In the genomic region with DNA sequence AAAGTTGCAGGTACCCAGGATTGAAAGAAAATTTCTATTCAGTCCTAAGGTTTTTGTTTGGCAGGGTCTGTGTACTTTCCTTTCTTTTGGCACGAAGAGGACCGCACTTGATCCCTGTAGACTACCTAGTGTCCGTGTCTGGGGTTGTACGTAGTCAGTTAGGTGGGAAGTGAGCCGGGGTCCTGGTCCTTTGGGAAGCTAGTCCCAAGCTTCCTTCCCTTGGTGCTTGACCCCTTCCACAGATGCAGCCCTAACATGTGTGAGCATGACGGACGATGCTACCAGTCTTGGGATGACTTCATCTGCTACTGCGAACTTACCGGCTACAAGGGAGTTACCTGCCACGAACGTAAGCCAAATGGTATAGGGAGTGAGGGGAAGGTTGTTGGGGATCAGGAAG, we compare ENCODE assay signal across 17 mouse cellular contexts. TPM values are rescaled to one million over a fixed set of nuclear protein-coding genes. Genes with fewer than 3 reads are reported as not detected.
DNase-seq lines count a peak whose midpoint lies in the region; ATAC-seq lines count a peak whose summit lies in the region.
"Had no signal": no experiment of that assay in that cellular context is flagged by ENCODE, and none has a peak within 500 bp of the region (broad histone marks: within the 10 kb centered on the region; RNA-seq: fewer than 3 reads in every experiment).

No protein-coding gene starts in this region.

- no peak overlapping the region for H3K4me3 ChIP-seq in midbrain, embryonic 11.5 days (ENCODE audit: low read depth, low read length)
- no peak overlapping the region for H3K4me3 ChIP-seq in midbrain, embryonic 15.5 days

- peaks cover 21% of the 10 kb centered on the region for H3K27me3 ChIP-seq in midbrain, embryonic 11.5 days (ENCODE audit: control insufficient read depth, insufficient read depth, low read length)
- peaks cover 16% of the 10 kb centered on the region for H3K27me3 ChIP-seq in midbrain, embryonic 15.5 days (replicated peaks)
- H3K27me3 ChIP-seq: CH12.LX, Patski had no signal

- ATAC-seq in midbrain, embryonic 11.5 days (ENCODE audit: low FRiP score) = no peak
- no peak for ATAC-seq in midbrain, embryonic 15.5 days (replicated peaks)
- ATAC-seq: activated CD4-positive, CD25-positive, alpha-beta regulatory T cell, adult 4 months; CD4-positive, CD25-positive, alpha-beta regulatory T cell, adult 4 months; Patski had no signal

- no peaks in the 10 kb centered on the region for H3K9me3 ChIP-seq in midbrain, embryonic 11.5 days (ENCODE audit: control insufficient read depth, low read length)
- no peaks in the 10 kb centered on the region for H3K9me3 ChIP-seq in midbrain, embryonic 15.5 days
- H3K9me3 ChIP-seq: G1E had no signal

- intact Hi-C loops in heart, postnatal 10 days (cut with DNase I) = loop anchor here (5.0 kb wide), 1 partner anchor 200 kb away; no protein-coding TSS in a partner anchor

- H3K4me2 ChIP-seq in midbrain, embryonic 11.5 days = no peak overlapping the region
- H3K4me2 ChIP-seq in midbrain, embryonic 15.5 days = no peak overlapping the region

- DNase-seq in heart, adult 11 months = peak; percentile 86
- DNase-seq in heart, postnatal 10 days = no peak
- peak; percentile 62 for DNase-seq in midbrain, embryonic 11.5 days (ENCODE audit: low spot score, missing footprints)
- DNase-seq: adrenal gland, adult 2 months; adrenal gland, adult 8-10 months; adrenal gland, postnatal 10 days; adrenal gland, postnatal 14 days; adrenal gland, postnatal 25 days; adrenal gland, postnatal 36 days; B cell, adult 2 months had no signal

- H3K36me3 ChIP-seq in midbrain, embryonic 11.5 days (ENCODE audit: control insufficient read depth, insufficient read depth, low read length) = no peaks in the 10 kb centered on the region
- H3K36me3 ChIP-seq in midbrain, embryonic 15.5 days (replicated peaks) = 0 out of 2 replicates have a peak, but pooled peaks cover 5% of the 10 kb centered on the region
- H3K36me3 ChIP-seq: G1E had no signal

- WGBS in midbrain, embryonic 11.5 days = 93% methylated on average over 11 of the region's 11 CpGs
- WGBS in midbrain, embryonic 15.5 days = 91% methylated on average over 11 of the region's 11 CpGs

- no peak overlapping the region for H3K27ac ChIP-seq in midbrain, embryonic 11.5 days (ENCODE audit: low read depth, low read length)
- H3K27ac ChIP-seq in midbrain, embryonic 15.5 days = no peak overlapping the region

- no peak overlapping the region for H3K9ac ChIP-seq in midbrain, embryonic 11.5 days (ENCODE audit: low read length)
- no peak overlapping the region for H3K9ac ChIP-seq in midbrain, embryonic 15.5 days

- H3K4me1 ChIP-seq in midbrain, embryonic 11.5 days (ENCODE audit: control insufficient read depth, insufficient read depth, low read length) = peaks cover 2% of the 10 kb centered on the region
- peaks cover 14% of the 10 kb centered on the region for H3K4me1 ChIP-seq in midbrain, embryonic 15.5 days

RNA-seq across cellular contexts. Expression of a gene that starts 6.7 kb away (rescaled TPM):
- total RNA-seq in heart, postnatal 10 days (2021) = under 1 TPM; 0.14 to 0.20 TPM
- not detected in 2 replicates for polyA plus RNA-seq in midbrain, embryonic 11.5 days (2014; fragmentation: Nextera tagmentation; extraction: Ambion mirVana)
- polyA plus RNA-seq in midbrain, embryonic 15.5 days (2015; fragmentation: Nextera tagmentation; extraction: Ambion mirVana) = 0.31 and 0.36 TPM in 2 replicates
- total RNA-seq: G1E, MEL had no signal
- polyA plus RNA-seq: G1E had no signal

RNA-seq across cellular contexts. Expression of a gene that starts 10.8 kb away (rescaled TPM):
- 10 to 100 TPM; 23.6 to 28.3 TPM for total RNA-seq in heart, postnatal 10 days (2021)
- 5.8 and 7.2 TPM in 2 replicates for polyA plus RNA-seq in midbrain, embryonic 11.5 days (2014; fragmentation: Nextera tagmentation; extraction: Ambion mirVana)
- polyA plus RNA-seq in midbrain, embryonic 15.5 days (2015; fragmentation: Nextera tagmentation; extraction: Ambion mirVana) = 8.5 and 9.9 TPM in 2 replicates
- polyA plus RNA-seq: activated CD4-positive, CD25-positive, alpha-beta regulatory T cell, adult 4 months; CD4-positive, CD25-positive, alpha-beta regulatory T cell, adult 4 months had no signal

RNA-seq across cellular contexts. Expression of a gene that starts 11.6 kb away (rescaled TPM):
- 1 to 10 TPM; 1.8 to 2.1 TPM for total RNA-seq in heart, postnatal 10 days (2021)
- 0.30 and 0.32 TPM in 2 replicates for polyA plus RNA-seq in midbrain, embryonic 11.5 days (2014; fragmentation: Nextera tagmentation; extraction: Ambion mirVana)
- polyA plus RNA-seq in midbrain, embryonic 15.5 days (2015; fragmentation: Nextera tagmentation; extraction: Ambion mirVana) = 3.4 and 3.8 TPM in 2 replicates
- total RNA-seq: MEL had no signal

RNA-seq across cellular contexts. Expression of a gene that starts 26.3 kb away (rescaled TPM):
- 1 to 10 TPM; 3.4 to 3.5 TPM for total RNA-seq in heart, postnatal 10 days (2021)
- 3.4 and 5.1 TPM in 2 replicates for polyA plus RNA-seq in midbrain, embryonic 11.5 days (2014; fragmentation: Nextera tagmentation; extraction: Ambion mirVana)
- polyA plus RNA-seq in midbrain, embryonic 15.5 days (2015; fragmentation: Nextera tagmentation; extraction: Ambion mirVana) = 60.8 and 62.7 TPM in 2 replicates
- total RNA-seq: G1E, MEL had no signal
- polyA plus RNA-seq: G1E had no signal

RNA-seq across cellular contexts. Expression of a gene that starts 44.3 kb away (rescaled TPM):
- total RNA-seq in heart, postnatal 10 days (2021) = 10 to 100 TPM; 20.5 to 22.5 TPM
- 10.4 and 10.6 TPM in 2 replicates for polyA plus RNA-seq in midbrain, embryonic 11.5 days (2014; fragmentation: Nextera tagmentation; extraction: Ambion mirVana)
- polyA plus RNA-seq in midbrain, embryonic 15.5 days (2015; fragmentation: Nextera tagmentation; extraction: Ambion mirVana) = 27.4 and 30.7 TPM in 2 replicates

Comparison
In these comparisons a context has a peak if more than half of its experiments do, and no peak if none do; other contexts are left out.
1. DNase-seq: peak in heart, adult 11 months (single experiment) and midbrain, embryonic 11.5 days (single experiment); none in heart, postnatal 10 days (0 of 2).